Mouse (Mus musculus): ENCODE data around the gene Cpeb3. TPM values are rescaled to one million over a fixed set of nuclear protein-coding genes. Genes with fewer than 3 reads are reported as not detected.
A peak's percentile ranks its signal among the peaks of the same experiment; 100 is the strongest.

Cpeb3 gene
- 3.7 and 6.1 TPM in 2 replicates for polyA plus RNA-seq (2016; fragmentation: Nextera tagmentation; extraction: Ambion mirVana)

DNA sequence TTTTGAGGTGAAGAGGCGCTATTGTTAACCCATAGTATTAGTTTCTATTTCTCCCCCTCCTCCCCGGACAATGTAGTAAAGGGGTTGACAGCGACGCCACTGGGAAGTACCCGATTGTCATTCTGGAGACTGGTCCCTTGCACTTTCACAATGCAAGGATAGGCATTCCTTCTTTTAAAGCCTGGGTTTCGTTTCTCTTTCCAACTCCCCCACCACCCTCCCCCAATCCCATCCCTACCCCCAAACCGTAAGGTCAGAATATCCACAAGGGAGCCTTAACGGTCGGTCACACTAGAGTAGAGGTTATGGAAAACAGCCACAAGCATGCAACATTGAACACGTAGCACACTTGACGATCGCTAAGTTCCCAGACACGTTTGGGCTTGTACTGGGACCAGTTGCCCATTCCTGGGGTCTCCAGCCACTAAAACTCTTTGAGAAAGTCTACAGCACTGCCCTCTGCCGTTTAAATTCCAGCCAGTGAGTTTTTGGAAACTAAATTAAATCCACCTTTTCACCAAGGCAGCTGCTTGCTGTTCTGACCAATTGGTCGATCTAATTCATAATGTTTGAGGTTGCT, at the start of gene Cpeb3:
TSS of gene Cpeb3 (minus strand) at position 426 of the 580 bp plus-strand sequence.
- WGBS, result 1% methylated on average over 15 of the region's 15 CpGs
- peak within 1 kb of the TSS; percentile 100 for H3K4me3 ChIP-seq (replicated peaks)
- ATAC-seq (ENCODE audit: low FRiP score), result no peak
- peaks cover 15% of the 10 kb centered on the region for H3K4me1 ChIP-seq
- H3K9me3 ChIP-seq, result no peaks in the 10 kb centered on the region
- peak within 1 kb of the TSS; percentile 89 for H3K27ac ChIP-seq
- H3K9ac ChIP-seq, result peak within 1 kb of the TSS; percentile 99
- H3K4me2 ChIP-seq, result peak within 1 kb of the TSS; percentile 96
- no peaks in the 10 kb centered on the region; the same call in 1 of the 2 replicates for H3K27me3 ChIP-seq
- H3K36me3 ChIP-seq (replicated peaks), result peaks cover 35% of the 10 kb centered on the region

DNA sequence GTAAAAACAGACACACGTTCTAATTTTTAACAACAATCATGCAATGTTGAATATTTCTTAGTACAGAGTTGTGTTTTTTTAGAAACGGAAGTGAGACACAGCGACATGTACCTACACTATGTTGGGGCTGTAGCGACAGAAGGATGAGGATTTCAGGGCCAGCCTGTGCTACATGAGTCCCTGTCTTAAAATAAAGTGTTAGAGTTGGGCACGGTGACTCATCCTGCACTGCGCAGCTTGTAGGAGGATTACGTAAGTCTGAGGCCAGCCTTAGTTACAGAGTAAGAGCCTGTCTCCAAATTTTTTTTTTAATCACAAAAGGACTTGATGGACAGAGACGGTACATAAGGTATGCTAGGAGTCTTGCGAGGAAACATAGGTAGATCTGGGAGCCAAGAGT, 46.9 kb upstream of the Cpeb3 start:
- H3K27ac ChIP-seq, result no peak overlapping the region
- no peak overlapping the region for H3K4me3 ChIP-seq (replicated peaks)
- 87% methylated on average over 9 of the region's 9 CpGs for WGBS
- H3K9ac ChIP-seq, result no peak overlapping the region
- ATAC-seq (ENCODE audit: low FRiP score), result no peak
- H3K27me3 ChIP-seq, result no peaks in the 10 kb centered on the region
- no peaks in the 10 kb centered on the region for H3K4me1 ChIP-seq
- no peaks in the 10 kb centered on the region for H3K9me3 ChIP-seq
- no peaks in the 10 kb centered on the region for H3K36me3 ChIP-seq (replicated peaks)
- H3K4me2 ChIP-seq, result no peak overlapping the region

DNA sequence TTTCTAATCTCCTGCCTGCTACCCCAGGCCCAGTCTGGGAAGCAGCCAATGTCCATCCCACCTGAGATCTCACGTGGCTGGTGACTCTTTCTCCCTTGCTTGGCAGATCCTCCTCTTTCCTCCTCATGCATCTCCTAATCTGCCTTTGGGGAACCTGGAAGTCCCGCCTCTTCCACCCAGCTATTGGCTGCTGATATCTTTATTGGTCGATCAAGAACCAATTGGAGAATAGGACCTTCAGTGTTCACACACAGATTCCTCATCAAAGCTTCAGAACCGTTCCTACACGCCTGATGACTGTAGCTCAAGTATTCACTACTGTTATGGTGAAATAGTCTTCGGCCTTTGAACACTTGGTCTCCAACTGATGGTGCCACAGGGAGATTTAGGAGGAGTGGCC, 43.7 kb upstream of the Cpeb3 start:
- H3K4me3 ChIP-seq (replicated peaks), result no peak overlapping the region
- H3K36me3 ChIP-seq (replicated peaks), result no peaks in the 10 kb centered on the region
- H3K27ac ChIP-seq, result no peak overlapping the region
- ATAC-seq (ENCODE audit: low FRiP score), result no peak
- no peaks in the 10 kb centered on the region for H3K4me1 ChIP-seq
- WGBS, result 77% methylated on average over 6 of the region's 6 CpGs
- no peaks in the 10 kb centered on the region for H3K9me3 ChIP-seq
- H3K9ac ChIP-seq, result no peak overlapping the region
- H3K27me3 ChIP-seq, result no peaks in the 10 kb centered on the region
- no peak overlapping the region for H3K4me2 ChIP-seq

DNA sequence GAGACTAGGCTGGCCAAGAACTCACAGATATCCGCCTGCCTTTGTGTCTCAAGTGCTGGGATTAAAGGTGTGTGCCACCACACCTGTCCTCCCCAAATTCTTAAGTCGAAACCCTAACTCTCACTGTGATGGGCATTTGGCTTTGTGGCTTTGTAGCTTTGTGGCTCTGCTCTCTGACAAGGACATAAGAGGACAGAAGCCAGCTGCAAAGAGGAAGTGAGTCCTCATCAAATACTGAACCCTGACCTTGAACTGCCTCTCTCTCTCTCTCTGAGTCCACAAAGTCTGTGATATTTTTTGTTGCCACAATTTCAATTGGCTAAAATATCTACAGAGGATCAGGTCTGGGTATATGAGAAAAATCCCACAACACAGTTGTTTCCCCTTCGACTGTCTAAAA, 39.8 kb upstream of the Cpeb3 start:
- Histone ChIP-seq H3K27me3 (no peaks in the 10 kb centered on the region), H3K27ac (no peak overlapping the region), H3K4me2 (no peak overlapping the region), H3K9ac (no peak overlapping the region), H3K9me3 (no peaks in the 10 kb centered on the region; the same call in 1 of the 2 replicates), H3K4me3 (replicated peaks) (no peak overlapping the region), H3K4me1 (no peaks in the 10 kb centered on the region), H3K36me3 (replicated peaks) (no peaks in the 10 kb centered on the region)
- no peak for ATAC-seq (ENCODE audit: low FRiP score)
- whole genome bisulfite sequencing, result 84% methylated on average over 3 of the region's 3 CpGs

DNA sequence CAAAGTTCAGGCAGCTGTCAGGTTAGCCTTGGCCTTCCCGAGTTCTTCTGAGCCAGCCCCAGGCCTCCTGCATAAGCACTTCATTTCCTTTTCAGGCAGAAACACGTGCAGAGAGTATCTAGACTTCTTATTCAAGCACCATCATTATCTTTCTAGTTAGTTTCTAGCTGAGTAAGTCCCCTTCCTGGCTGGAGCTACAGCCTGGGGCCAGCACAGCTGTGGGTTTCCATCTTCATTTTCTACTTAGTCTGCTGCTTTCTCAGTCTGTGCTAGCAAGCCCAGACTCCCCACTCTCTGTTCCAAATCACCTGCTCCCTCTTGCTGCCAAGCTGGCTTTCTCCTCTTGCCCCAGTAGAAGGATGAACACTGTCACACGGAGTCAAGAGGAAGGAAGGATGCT, 38.5 kb upstream of the Cpeb3 start:
- no peak overlapping the region for H3K27ac ChIP-seq
- no peak overlapping the region for H3K4me3 ChIP-seq (replicated peaks)
- no peak for ATAC-seq (ENCODE audit: low FRiP score)
- WGBS, result 55% methylated on average over 3 of the region's 3 CpGs
- H3K4me1 ChIP-seq, result no peaks in the 10 kb centered on the region
- H3K27me3 ChIP-seq, result no peaks in the 10 kb centered on the region
- no peaks in the 10 kb centered on the region; the same call in 1 of the 2 replicates for H3K9me3 ChIP-seq
- H3K4me2 ChIP-seq, result no peak overlapping the region
- H3K9ac ChIP-seq, result no peak overlapping the region
- H3K36me3 ChIP-seq (replicated peaks), result no peaks in the 10 kb centered on the region

DNA sequence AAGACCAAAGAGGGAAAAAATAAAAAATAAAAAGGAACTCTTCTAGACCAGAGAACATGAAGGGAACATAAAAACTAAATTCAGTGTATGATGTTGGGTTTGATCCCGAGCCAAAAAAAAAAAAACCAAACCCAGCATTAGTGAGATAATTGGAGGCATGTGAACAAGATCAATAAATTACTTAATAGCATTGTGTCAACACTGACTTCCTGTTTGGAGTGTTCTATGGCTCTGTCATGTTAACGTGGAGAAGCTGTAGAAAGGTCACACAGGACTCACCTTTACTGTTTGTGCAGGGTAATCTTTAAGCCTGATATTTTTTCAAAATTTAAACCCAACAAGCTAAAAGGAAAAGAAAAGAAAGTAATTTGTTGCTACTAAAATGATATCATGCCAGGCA, 34.3 kb upstream of the Cpeb3 start:
- WGBS, result 57% methylated on average over 2 of the region's 2 CpGs
- H3K27me3 ChIP-seq, result peaks cover 1% of the 10 kb centered on the region; the same call in 1 of the 2 replicates

DNA sequence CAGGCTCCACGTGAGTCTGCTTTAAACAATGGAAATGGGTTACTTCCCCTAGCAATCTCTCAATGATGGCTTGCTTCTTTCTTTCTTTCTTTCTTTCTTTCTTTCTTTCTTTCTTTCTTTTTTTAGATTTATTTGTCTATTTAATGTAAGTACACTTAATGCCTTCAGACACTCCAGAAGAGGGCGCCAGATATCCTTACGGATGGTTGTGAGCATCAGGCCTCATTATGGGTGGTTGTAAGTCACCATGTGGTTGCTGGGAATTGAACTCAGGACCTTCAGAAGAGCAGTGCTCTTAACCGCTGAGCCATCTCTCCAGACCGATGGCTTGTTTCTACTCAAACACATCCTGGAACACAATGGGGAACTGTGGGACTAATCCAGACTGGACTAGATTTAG, 32.8 kb upstream of the Cpeb3 start:
- no peak for ATAC-seq (ENCODE audit: low FRiP score)
- WGBS, result 66% methylated on average over 5 of the region's 5 CpGs
- Histone ChIP-seq H3K36me3 (replicated peaks) (no peaks in the 10 kb centered on the region), H3K27me3 (peaks cover 6% of the 10 kb centered on the region), H3K9me3 (no peaks in the 10 kb centered on the region; the same call in 1 of the 2 replicates), H3K9ac (no peak overlapping the region), H3K4me3 (replicated peaks) (no peak overlapping the region), H3K27ac (no peak overlapping the region), H3K4me2 (no peak overlapping the region), H3K4me1 (peaks cover 15% of the 10 kb centered on the region)

More for the DNA sequence above, 34.3 kb upstream of the Cpeb3 start:
- Histone ChIP-seq H3K4me1 (peaks cover 14% of the 10 kb centered on the region), H3K27ac (no peak overlapping the region), H3K36me3 (replicated peaks) (no peaks in the 10 kb centered on the region), H3K9ac (no peak overlapping the region), H3K9me3 (no peaks in the 10 kb centered on the region; the same call in 1 of the 2 replicates), H3K4me2 (no peak overlapping the region), H3K4me3 (replicated peaks) (no peak overlapping the region)
- ATAC-seq (ENCODE audit: low FRiP score), result no peak

DNA sequence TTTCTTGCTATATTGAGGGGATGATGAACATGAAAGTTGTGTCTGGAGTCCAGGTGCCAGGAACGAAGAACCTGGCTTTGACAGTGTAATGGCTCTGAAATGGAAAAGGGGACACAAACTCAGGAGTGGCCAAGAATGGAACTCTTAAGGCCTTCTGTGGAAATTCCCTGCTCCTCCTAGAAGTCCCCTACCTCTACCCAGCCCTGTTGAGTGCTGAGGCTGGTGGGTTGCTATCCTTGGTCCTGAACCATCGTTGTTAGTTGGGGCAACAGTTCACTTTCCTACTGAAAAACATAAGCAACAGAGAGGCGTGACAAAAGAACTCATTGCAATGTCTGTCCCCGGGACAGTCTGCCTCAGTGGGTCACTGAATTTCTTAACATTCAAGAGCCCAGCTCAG, 30.7 kb upstream of the Cpeb3 start:
- WGBS, result 32% methylated on average over 4 of the region's 4 CpGs
- H3K27ac ChIP-seq, result no peak overlapping the region
- ATAC-seq (ENCODE audit: low FRiP score), result no peak
- no peak overlapping the region for H3K9ac ChIP-seq
- H3K4me2 ChIP-seq, result no peak overlapping the region
- no peaks in the 10 kb centered on the region; the same call in 1 of the 2 replicates for H3K9me3 ChIP-seq
- H3K36me3 ChIP-seq (replicated peaks), result no peaks in the 10 kb centered on the region
- H3K27me3 ChIP-seq, result peaks cover 27% of the 10 kb centered on the region
- no peak overlapping the region for H3K4me3 ChIP-seq (replicated peaks)
- H3K4me1 ChIP-seq, result peaks cover 17% of the 10 kb centered on the region

DNA sequence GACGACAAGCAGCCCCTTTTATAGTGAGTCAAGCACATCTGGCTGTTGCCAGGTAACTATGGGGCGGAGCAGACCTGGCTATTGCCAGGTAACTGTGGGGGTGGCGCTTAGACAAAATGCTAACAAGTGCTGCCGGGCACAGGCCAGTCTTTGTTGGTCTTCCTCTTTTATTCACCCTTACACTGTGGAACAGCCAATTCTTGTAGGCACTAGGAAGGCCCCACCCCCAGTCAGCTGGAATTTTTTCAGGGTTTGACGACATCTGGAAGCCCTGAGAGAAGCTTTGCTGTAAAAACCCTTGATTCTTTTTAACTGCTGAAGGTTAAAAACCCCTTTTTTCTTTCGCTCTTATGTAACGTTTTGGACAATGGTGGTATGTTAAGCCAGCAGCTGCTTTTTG, 30.2 kb upstream of the Cpeb3 start:
- peak overlapping the region; percentile 27 for H3K4me2 ChIP-seq
- ATAC-seq (ENCODE audit: low FRiP score), result no peak

DNA sequence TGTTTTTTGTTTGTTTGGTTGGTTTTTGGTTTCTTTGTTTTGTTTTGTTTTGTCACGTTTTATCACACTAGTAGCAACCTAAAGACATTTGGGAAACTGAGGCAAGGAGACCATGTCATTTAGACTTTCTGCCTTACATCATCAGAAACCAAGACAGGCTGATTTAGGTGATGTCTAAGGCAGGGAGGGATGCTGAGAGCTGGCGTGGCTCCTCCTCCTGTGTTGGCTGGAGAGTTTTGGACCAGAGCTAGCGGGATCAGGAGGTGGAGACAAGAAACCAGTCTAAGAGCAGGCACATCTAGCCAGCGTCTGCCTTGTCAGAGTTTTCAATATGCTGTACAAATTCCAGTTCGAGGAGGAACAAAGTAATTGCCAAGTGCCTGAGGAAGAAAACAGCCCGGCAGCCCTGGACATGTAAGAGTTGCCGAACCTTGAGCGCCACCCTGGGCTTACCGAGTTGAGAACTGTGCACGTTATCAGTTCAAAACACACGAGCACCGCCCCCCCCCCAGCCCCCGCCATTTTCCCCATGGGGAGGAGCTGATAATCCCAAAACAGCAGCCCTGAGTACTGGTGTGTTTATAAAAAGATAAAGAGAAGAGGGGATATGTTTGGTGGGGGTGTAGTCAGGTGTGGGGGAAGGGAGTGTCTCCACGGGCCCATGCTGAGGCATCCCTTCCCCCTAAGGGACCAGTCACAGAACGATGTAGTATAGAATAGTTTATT, 29.5 kb upstream of the Cpeb3 start:
- no peak overlapping the region for H3K9ac ChIP-seq
- H3K4me2 ChIP-seq, result peak overlapping the region; percentile 27
- no peak overlapping the region for H3K27ac ChIP-seq
- no peak for ATAC-seq (ENCODE audit: low FRiP score)
- no peak overlapping the region for H3K4me3 ChIP-seq (replicated peaks)
- H3K36me3 ChIP-seq (replicated peaks), result no peaks in the 10 kb centered on the region
- H3K9me3 ChIP-seq, result no peaks in the 10 kb centered on the region
- H3K4me1 ChIP-seq, result peaks cover 23% of the 10 kb centered on the region
- H3K27me3 ChIP-seq, result peaks cover 37% of the 10 kb centered on the region
- WGBS, result 8% methylated on average over 15 of the region's 15 CpGs

More for the DNA sequence above, 30.2 kb upstream of the Cpeb3 start:
- H3K27me3 ChIP-seq, result peaks cover 31% of the 10 kb centered on the region
- no peak overlapping the region for H3K27ac ChIP-seq
- H3K4me3 ChIP-seq (replicated peaks), result no peak overlapping the region
- H3K4me1 ChIP-seq, result peaks cover 21% of the 10 kb centered on the region
- H3K9me3 ChIP-seq, result no peaks in the 10 kb centered on the region; the same call in 1 of the 2 replicates
- WGBS, result 11% methylated on average over 7 of the region's 7 CpGs
- H3K9ac ChIP-seq, result no peak overlapping the region
- H3K36me3 ChIP-seq (replicated peaks), result no peaks in the 10 kb centered on the region

DNA sequence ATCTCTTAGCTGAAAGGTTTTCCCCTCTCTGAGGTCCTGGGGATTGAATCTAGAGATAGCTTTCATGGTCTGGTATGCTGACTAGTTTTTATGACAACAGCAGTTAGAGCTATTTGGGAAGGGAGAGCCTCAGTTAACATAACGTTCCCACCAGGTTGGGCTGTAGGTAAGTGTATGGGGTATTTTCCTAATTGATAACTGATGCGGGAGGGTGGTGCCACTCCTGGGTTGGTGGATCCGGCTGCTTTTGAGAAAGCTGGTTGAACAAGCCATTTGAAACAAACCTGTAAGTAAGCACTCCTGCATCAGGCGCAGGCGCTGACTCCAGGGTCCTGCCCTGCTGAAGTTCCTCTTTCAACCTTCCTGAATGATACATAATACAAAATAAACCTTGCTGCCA, 28.9 kb upstream of the Cpeb3 start:
- Histone ChIP-seq H3K4me1 (peaks cover 23% of the 10 kb centered on the region), H3K27me3 (peaks cover 39% of the 10 kb centered on the region), H3K9me3 (no peaks in the 10 kb centered on the region), H3K9ac (no peak overlapping the region), H3K4me2 (no peak overlapping the region), H3K4me3 (replicated peaks) (no peak overlapping the region), H3K36me3 (replicated peaks) (no peaks in the 10 kb centered on the region), H3K27ac (no peak overlapping the region)
- WGBS, result 58% methylated on average over 5 of the region's 5 CpGs
- no peak for ATAC-seq (ENCODE audit: low FRiP score)

DNA sequence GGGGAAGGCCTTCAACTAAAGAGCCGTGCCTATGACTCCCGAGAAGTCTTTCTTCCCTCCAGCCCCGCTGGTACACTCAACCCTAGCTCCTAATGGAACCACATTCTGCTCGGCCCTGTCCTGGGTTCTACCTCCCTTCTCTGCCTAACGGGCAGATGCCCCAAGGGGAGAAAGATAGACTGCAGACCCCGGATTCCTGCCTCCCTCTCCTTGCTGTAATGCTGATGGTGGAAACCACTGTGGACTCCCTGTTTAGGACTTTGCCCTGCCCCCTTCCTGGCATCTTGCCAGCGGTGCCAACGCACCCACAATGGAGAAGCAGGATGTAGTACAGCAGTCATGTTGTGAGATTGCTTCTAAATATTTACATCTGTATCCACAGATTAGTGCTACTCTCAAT, 27.4 kb upstream of the Cpeb3 start:
- H3K4me1 ChIP-seq, result peaks cover 23% of the 10 kb centered on the region
- H3K9ac ChIP-seq, result no peak overlapping the region
- H3K27ac ChIP-seq, result no peak overlapping the region
- no peak overlapping the region for H3K4me2 ChIP-seq
- H3K27me3 ChIP-seq, result peaks cover 39% of the 10 kb centered on the region
- 53% methylated on average over 8 of the region's 8 CpGs for WGBS
- H3K36me3 ChIP-seq (replicated peaks), result no peaks in the 10 kb centered on the region
- no peak for ATAC-seq (ENCODE audit: low FRiP score)
- H3K9me3 ChIP-seq, result no peaks in the 10 kb centered on the region
- no peak overlapping the region for H3K4me3 ChIP-seq (replicated peaks)

Measured in forebrain, embryonic 12.5 days (tissue).